Mouse (Mus musculus): Measurements from ENCODE around the gene Fkbp8. TPM values are rescaled to one million over a fixed set of nuclear protein-coding genes. Genes with fewer than 3 reads are reported as not detected.
A peak's percentile ranks its signal among the peaks of the same experiment; 100 is the strongest.

The Fkbp8 gene
- 429 and 441 TPM in 2 replicates for polyA plus RNA-seq (2015; fragmentation: Nextera tagmentation; extraction: Ambion mirVana)

DNA sequence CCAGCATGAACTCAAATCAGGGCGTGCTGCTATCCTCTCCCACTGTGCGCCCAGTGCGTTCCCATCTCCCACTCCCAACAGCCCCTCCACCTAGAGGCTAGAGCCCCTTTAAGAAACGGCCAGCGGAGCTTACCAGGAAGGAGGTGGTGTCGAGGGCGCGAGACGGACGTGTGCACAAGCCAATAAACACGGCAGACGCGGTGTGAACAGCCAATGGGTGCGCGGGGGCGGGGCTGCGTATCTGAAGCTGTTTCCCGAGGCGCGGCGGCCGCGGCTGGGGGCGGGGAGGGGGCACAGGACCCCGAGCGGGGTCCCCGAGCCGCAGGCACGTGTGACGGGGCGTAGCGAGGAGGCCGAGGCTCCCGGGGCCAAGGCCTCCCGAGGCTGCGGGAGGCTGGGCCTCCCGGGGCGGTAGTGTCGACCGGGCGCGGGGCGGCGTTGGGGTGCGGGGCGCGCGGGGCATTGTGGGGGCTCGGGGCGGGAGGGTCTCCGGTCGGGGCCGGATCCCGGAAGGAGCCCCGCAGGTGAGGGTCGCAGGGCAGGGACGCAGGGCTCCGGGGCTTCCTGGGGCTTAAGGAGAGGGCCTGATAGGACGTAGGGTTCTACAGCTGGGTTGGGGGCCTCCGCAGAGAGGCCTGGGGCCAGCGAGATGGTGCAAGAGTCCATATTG is at the start of gene Fkbp8, which contains the start of gene Kxd1:
Gene Fkbp8, plus strand, starts transcription at position 213 of the 670 bp plus-strand sequence.
Gene Kxd1, minus strand, starts transcription at position 445 of the 670 bp plus-strand sequence.
- Histone ChIP-seq H3K9me3 (ENCODE audit: control insufficient read depth, low read length) (no peaks in the 10 kb centered on the region), H3K36me3 (ENCODE audit: control insufficient read depth, insufficient read depth, low read length) (peaks cover 14% of the 10 kb centered on the region), H3K9ac (ENCODE audit: low read depth, low read length) (peak within 1 kb of the TSS; percentile 98), H3K27me3 (replicated peaks; ENCODE audit: control insufficient read depth, insufficient read depth, low read length) (no peaks in the 10 kb centered on the region), H3K4me1 (ENCODE audit: control insufficient read depth, insufficient read depth, low read depth, low read length) (peaks cover 21% of the 10 kb centered on the region), H3K4me2 (ENCODE audit: low read length) (peak within 1 kb of the TSS; percentile 89), H3K27ac (ENCODE audit: low read depth, low read length) (peak within 1 kb of the TSS; percentile 93), H3K4me3 (ENCODE audit: low read length) (peak within 1 kb of the TSS; percentile 81)
- peak; percentile 96 for ATAC-seq
- under 1% methylated on average over 50 of the region's 61 CpGs for WGBS

DNA sequence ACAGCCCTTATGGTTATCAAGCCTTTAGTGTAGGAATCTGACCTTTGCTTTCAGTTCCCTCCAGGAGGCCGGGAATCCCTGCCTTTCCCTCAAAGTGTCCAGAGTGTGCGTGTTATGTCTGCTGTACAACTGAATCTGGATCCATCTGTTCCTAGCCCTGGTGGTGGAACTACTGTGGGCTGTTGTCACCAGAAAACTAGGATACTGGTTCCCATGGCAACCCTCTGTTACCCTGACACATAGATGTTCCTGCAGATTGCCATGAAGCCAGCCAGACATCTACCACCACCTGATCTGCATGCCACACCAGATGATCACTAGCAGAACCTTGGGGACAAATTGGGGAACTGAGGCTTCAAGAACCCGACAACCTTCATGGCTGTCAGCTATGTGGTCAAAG is 45.6 kb upstream of the Fkbp8 start:
- Histone ChIP-seq H3K9ac (ENCODE audit: low read depth, low read length) (no peak overlapping the region), H3K4me2 (ENCODE audit: low read length) (no peak overlapping the region), H3K9me3 (ENCODE audit: control insufficient read depth, low read length) (no peaks in the 10 kb centered on the region), H3K4me1 (ENCODE audit: control insufficient read depth, insufficient read depth, low read depth, low read length) (peaks cover 12% of the 10 kb centered on the region), H3K36me3 (ENCODE audit: control insufficient read depth, insufficient read depth, low read length) (peaks cover 6% of the 10 kb centered on the region; the same call in 1 of the 2 replicates), H3K4me3 (ENCODE audit: low read length) (no peak overlapping the region), H3K27ac (ENCODE audit: low read depth, low read length) (no peak overlapping the region), H3K27me3 (replicated peaks; ENCODE audit: control insufficient read depth, insufficient read depth, low read length) (peaks cover 16% of the 10 kb centered on the region)
- no peak for ATAC-seq
- WGBS, result 76% methylated on average over 3 of the region's 3 CpGs

- WGBS, result 67% methylated on average over 2 of the region's 2 CpGs
- Histone ChIP-seq H3K4me2 (ENCODE audit: low read length) (no peak overlapping the region), H3K27ac (ENCODE audit: low read depth, low read length) (no peak overlapping the region), H3K4me1 (ENCODE audit: control insufficient read depth, insufficient read depth, low read depth, low read length) (peaks cover 10% of the 10 kb centered on the region), H3K36me3 (ENCODE audit: control insufficient read depth, insufficient read depth, low read length) (peaks cover 6% of the 10 kb centered on the region; the same call in 1 of the 2 replicates), H3K27me3 (replicated peaks; ENCODE audit: control insufficient read depth, insufficient read depth, low read length) (peaks cover 18% of the 10 kb centered on the region), H3K4me3 (ENCODE audit: low read length) (no peak overlapping the region), H3K9me3 (ENCODE audit: control insufficient read depth, low read length) (no peaks in the 10 kb centered on the region), H3K9ac (ENCODE audit: low read depth, low read length) (no peak overlapping the region)
- ATAC-seq, result no peak
Measured at GRCm38 (mm10) chr8:70482943-70483342, 44.6 kb upstream of the Fkbp8 start.

DNA sequence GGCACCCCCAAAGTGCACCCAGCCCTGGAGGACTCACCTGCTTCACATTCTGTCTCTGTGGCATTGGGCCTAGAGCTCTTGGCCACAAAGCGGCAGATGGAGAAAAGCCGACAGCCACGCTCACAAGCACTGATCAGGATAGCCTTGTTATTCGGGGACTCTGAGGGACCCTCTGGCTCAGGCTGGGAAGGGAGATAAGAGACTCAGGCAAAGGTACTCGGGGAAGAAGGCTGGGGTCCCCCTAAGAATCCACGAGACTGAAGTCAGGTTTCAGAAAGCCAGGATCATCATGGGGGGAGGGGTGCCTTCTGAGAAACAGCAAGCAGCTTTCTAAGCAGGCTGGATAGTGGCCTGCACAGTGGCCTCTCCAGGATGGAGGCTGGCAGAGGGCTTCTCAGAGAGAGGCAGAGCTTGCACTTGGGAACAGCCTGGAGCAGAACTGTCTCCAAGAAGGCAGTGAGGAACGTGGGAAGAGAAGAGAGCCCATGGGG is 41.3 kb upstream of the Fkbp8 start:
- Histone ChIP-seq H3K9me3 (ENCODE audit: control insufficient read depth, low read length) (no peaks in the 10 kb centered on the region), H3K4me3 (ENCODE audit: low read length) (peak overlapping the region; percentile 60), H3K27ac (ENCODE audit: low read depth, low read length) (no peak overlapping the region), H3K4me2 (ENCODE audit: low read length) (peak overlapping the region; percentile 72), H3K36me3 (ENCODE audit: control insufficient read depth, insufficient read depth, low read length) (peaks cover 6% of the 10 kb centered on the region; the same call in 1 of the 2 replicates), H3K9ac (ENCODE audit: low read depth, low read length) (peak overlapping the region; percentile 89), H3K27me3 (replicated peaks; ENCODE audit: control insufficient read depth, insufficient read depth, low read length) (peaks cover 42% of the 10 kb centered on the region), H3K4me1 (ENCODE audit: control insufficient read depth, insufficient read depth, low read depth, low read length) (peaks cover 22% of the 10 kb centered on the region)
- ATAC-seq, result peak; percentile 7
- 52% methylated on average over 7 of the region's 7 CpGs for WGBS

GRCm38 (mm10) chr8:70486941-70487520 is 40.5 kb upstream of the Fkbp8 start, which contains the start of gene Tmem59l:
Gene Tmem59l, minus strand, starts transcription at chr8:70487358.
- H3K27ac ChIP-seq (ENCODE audit: low read depth, low read length), result peak within 1 kb of the TSS; percentile 45; the same call in 1 of the 2 replicates
- peaks cover 22% of the 10 kb centered on the region for H3K4me1 ChIP-seq (ENCODE audit: control insufficient read depth, insufficient read depth, low read depth, low read length)

DNA sequence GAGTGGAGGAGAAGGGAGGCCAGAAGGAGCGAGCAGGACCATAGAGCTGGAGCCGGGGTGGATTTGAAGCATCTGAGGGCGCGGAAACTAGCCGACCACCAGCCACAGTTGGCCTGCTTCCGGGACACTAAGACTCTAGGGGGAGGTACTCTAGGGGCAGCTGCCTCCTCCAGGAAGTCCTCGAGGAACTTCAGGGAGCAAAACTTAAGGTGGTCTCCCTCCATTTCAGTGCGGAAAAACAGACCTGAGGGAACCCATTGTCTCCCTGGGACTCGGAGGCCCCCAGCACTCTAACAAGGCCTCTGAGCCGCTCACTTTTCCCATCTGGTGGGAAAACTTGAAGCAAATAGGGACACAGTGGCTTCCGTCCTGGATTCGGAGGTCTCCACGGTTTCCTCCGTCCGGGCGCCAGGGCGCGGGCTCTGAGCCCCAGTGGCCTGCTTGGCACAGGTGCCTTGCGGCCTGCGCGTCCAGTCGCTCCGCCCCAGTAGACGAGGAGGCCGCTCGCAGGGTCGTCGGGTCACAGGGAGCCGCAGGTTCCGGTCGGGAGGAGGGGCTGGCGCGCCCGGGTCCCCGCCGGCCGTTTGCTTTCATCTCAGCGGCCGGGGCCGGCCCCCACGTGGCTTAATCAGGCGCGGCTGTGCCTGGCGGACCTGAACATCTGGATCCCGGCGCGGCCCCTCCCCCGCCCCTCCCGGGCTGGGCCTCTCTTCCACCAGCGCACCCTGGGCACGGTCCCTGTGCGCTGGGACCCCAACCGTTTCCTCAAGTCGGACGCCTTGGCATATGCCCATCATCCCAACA is 39.3 kb upstream of the Fkbp8 start:
- no peaks in the 10 kb centered on the region for H3K9me3 ChIP-seq (ENCODE audit: control insufficient read depth, low read length)
- peaks cover 31% of the 10 kb centered on the region for H3K4me1 ChIP-seq (ENCODE audit: control insufficient read depth, insufficient read depth, low read depth, low read length)
- H3K4me3 ChIP-seq (ENCODE audit: low read length), result peak overlapping the region; percentile 32
- no peak for ATAC-seq
- H3K36me3 ChIP-seq (ENCODE audit: control insufficient read depth, insufficient read depth, low read length), result peaks cover 6% of the 10 kb centered on the region; the same call in 1 of the 2 replicates
- no peak overlapping the region for H3K27ac ChIP-seq (ENCODE audit: low read depth, low read length)
- WGBS, result 2% methylated on average over 50 of the region's 55 CpGs
- peak overlapping the region; percentile 54 for H3K9ac ChIP-seq (ENCODE audit: low read depth, low read length)
- H3K27me3 ChIP-seq (replicated peaks; ENCODE audit: control insufficient read depth, insufficient read depth, low read length), result peaks cover 53% of the 10 kb centered on the region
- H3K4me2 ChIP-seq (ENCODE audit: low read length), result peak overlapping the region; percentile 72

More at GRCm38 (mm10) chr8:70486941-70487520, 40.5 kb upstream of the Fkbp8 start, which contains the start of gene Tmem59l:
- H3K27me3 ChIP-seq (replicated peaks; ENCODE audit: control insufficient read depth, insufficient read depth, low read length), result peaks cover 48% of the 10 kb centered on the region
- peaks cover 6% of the 10 kb centered on the region; the same call in 1 of the 2 replicates for H3K36me3 ChIP-seq (ENCODE audit: control insufficient read depth, insufficient read depth, low read length)
- H3K4me3 ChIP-seq (ENCODE audit: low read length), result peak within 1 kb of the TSS; percentile 60
- 4% methylated on average over 32 of the region's 33 CpGs for WGBS
- H3K9me3 ChIP-seq (ENCODE audit: control insufficient read depth, low read length), result no peaks in the 10 kb centered on the region
- peak within 1 kb of the TSS; percentile 89 for H3K9ac ChIP-seq (ENCODE audit: low read depth, low read length)
- peak within 1 kb of the TSS; percentile 72 for H3K4me2 ChIP-seq (ENCODE audit: low read length)
- ATAC-seq, result peak; percentile 73

DNA sequence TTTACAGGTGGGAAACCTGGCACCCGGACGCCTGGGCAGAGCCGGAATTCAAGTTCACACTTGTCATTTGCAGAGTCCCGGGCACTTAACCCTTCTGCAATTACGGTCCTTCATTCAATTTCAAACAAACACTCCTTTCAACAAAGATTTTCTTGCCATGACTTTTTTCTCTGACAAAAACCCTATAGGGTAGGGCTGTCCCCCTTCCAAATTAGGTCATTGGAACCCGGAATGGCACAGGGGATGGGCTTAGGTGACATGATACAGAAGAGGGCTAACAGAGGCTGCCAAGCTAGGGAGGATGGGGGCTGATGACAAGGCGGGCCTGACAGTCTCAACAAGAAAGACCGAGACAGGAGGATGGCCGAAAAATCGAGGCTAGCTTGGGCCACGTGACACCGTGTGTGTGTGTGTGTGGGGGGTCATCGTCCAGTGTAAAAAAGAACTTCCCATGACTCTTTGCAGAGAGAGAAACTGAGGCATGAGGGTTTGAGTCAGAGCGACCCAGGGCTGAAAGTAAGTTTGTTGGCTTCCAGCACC is 38.5 kb upstream of the Fkbp8 start:
- peaks cover 39% of the 10 kb centered on the region for H3K4me1 ChIP-seq (ENCODE audit: control insufficient read depth, insufficient read depth, low read depth, low read length)
- no peak for ATAC-seq
- WGBS, result 5% methylated on average over 14 of the region's 14 CpGs
- peak overlapping the region; percentile 13; the same call in 1 of the 2 replicates for H3K4me3 ChIP-seq (ENCODE audit: low read length)
- H3K27ac ChIP-seq (ENCODE audit: low read depth, low read length), result no peak overlapping the region
- H3K4me2 ChIP-seq (ENCODE audit: low read length), result no peak overlapping the region; the same call in 1 of the 2 replicates
- H3K27me3 ChIP-seq (replicated peaks; ENCODE audit: control insufficient read depth, insufficient read depth, low read length), result peaks cover 58% of the 10 kb centered on the region
- peaks cover 4% of the 10 kb centered on the region; the same call in 1 of the 2 replicates for H3K36me3 ChIP-seq (ENCODE audit: control insufficient read depth, insufficient read depth, low read length)
- H3K9ac ChIP-seq (ENCODE audit: low read depth, low read length), result no peak overlapping the region
- H3K9me3 ChIP-seq (ENCODE audit: control insufficient read depth, low read length), result no peaks in the 10 kb centered on the region

- peaks cover 43% of the 10 kb centered on the region for H3K4me1 ChIP-seq (ENCODE audit: control insufficient read depth, insufficient read depth, low read depth, low read length)
Measured at GRCm38 (mm10) chr8:70489576-70489975, 37.9 kb upstream of the Fkbp8 start.

More at GRCm38 (mm10) chr8:70489576-70489975, 37.9 kb upstream of the Fkbp8 start:
- H3K4me3 ChIP-seq (ENCODE audit: low read length), result 0 out of 2 replicates have a peak overlapping the region, but pooled peaks have one; percentile 13
- peak overlapping the region; percentile 36; the same call in 1 of the 2 replicates for H3K9ac ChIP-seq (ENCODE audit: low read depth, low read length)
- no peak overlapping the region for H3K27ac ChIP-seq (ENCODE audit: low read depth, low read length)
- peaks cover 58% of the 10 kb centered on the region for H3K27me3 ChIP-seq (replicated peaks; ENCODE audit: control insufficient read depth, insufficient read depth, low read length)
- no peak for ATAC-seq
- no peaks in the 10 kb centered on the region for H3K36me3 ChIP-seq (ENCODE audit: control insufficient read depth, insufficient read depth, low read length)
- H3K9me3 ChIP-seq (ENCODE audit: control insufficient read depth, low read length), result no peaks in the 10 kb centered on the region
- no peak overlapping the region; the same call in 1 of the 2 replicates for H3K4me2 ChIP-seq (ENCODE audit: low read length)
- WGBS, result under 1% methylated on average over 27 of the region's 41 CpGs
